Mouse (Mus musculus) cerebellum, adult 2 months (tissue): ENCODE measurements at regions not wholly inside any gene's neighbourhood (a gene's known extent, or its start where the extent isn't known, plus 50 kb on each side); places are given as distances from the start of the nearest gene placed in this dataset.

Source experiments
- CTCF ChIP-seq: fragments of 200-500 bp; IDR thresholded peaks from 2 replicates; pipeline ENCODE4 v1.5.1; 2011; ENCODE audit warnings: low read depth, mild to moderate bottlenecking, control low read depth, low read length, moderate library complexity, borderline replicate concordance; ENCODE audit not compliant: insufficient read depth
- POLR2A ChIP-seq: fragments of 200-500 bp; IDR thresholded peaks from 2 replicates; pipeline ENCODE4 v1.6.1; 2011; ENCODE audit warnings: low read length, control low read depth, borderline replicate concordance; ENCODE audit not compliant: insufficient read depth

DNA sequence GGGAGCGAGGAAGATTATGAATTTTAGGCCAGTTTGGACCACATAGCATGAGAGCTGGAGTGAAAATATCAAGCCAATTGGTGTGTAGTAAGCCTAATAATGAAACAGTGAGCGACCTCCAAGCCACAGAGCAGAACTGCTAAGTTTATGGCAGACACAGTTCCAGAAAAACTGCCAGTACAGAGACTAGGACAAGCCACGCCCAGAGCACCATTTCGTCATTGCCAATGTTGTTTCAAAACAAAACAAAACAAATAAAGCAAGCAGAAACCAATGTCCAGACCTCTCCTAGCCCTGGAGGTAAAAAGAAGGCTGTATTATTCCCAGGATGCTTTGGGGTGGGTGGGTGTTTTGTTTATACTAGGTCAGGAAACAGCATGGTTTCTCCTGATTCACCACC, 90.7 kb upstream of the Nxt1 start:
- TF ChIP-seq CTCF (no peak), POLR2A (no peak)
